Mouse (Mus musculus) CD4-positive, CD25-positive, alpha-beta regulatory T cell, adult 9 weeks (primary cell): ENCODE measurements around the gene Nodal. TPM values are rescaled to one million over a fixed set of nuclear protein-coding genes. Genes with fewer than 3 reads are reported as not detected.

Experiments used
- polyA plus RNA-seq: library from polyadenylated mRNA; unstranded; fragments of 100-300 nt; shearing (Covaris generic); gene quantifications from one replicate; pipeline ENCODE4 v1.2.1, GENCODE M21; 2017

Gene Nodal
- polyA plus RNA-seq: not detected

DNA sequence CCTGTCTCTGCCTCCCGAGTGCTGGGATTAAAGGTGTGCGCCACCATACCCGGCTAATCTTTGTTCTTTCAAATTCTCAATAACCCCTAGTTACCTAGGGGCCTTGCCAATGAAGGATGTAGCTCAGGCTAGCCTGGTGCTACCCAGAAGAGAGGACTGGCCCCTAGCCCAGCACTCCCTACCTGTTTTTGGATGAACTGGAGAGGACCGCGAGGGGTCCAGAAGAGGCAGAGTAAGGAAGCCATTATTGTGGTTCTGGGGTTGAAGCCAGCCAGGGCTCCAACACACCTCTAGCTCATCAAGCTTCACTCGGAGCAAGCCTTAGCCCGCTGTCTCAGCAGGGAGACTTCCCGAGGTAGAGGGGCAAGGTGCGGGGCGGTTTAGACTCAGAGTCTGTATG, at the start of gene Nodal:
TSS of gene Nodal (plus strand) at position 301 of the 400 bp plus-strand sequence.

DNA sequence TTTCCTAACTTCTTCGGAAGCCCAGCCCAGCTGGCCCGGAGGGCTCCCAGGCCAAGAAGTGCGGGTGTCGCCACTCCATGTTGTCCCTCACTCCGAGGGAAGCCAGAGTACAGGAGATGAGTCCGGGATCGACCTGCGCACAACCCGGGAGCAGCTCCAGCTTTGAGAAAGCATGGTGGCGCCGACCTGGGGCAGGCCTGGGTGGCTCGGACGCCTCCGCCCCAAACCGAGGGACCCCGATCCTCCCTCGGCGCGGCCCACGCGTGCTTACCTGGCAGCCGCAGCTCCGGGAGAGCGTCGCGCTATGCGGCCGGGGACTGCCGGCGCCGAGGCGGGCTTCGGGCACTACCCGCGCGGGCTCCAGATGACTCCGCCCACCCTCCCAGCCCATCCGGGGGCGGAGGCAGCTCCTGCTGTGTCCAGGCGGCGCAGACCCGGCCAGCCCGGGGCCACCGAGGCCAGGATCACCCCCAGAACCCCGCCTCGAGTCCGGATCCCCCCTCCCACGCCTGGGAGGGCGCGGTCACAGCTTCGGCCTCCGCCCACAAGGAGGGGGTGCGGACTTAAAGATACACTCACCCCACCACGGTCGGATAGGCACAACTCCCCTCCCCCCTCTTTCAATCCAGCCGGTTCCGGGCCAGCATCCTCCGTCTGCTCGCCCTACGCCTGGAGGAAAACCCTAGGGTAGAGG, 34.6 kb upstream of the Nodal start, which contains the start of gene Pald1:
TSS of gene Pald1 (minus strand) at position 510 of the 694 bp plus-strand sequence.

DNA sequence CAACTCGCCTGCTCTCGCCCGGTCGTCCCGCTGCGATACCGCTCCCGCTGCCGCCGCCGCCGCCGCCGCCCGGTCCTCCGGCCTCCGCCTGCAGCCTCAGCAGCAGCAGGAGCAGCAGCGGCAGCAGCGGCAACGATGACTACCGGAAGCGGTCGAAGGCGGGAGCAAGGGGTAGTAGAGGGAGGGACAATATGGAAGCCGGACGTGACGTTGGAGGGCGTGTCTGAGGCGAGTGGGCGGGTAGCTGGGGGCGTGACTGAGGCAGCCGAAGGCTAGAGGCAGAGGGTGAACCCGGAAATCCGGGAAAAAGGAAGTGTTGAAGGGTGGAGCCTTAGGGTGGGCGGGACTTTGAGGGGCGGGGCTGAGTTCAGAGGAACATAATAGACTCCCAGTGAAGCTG, 34.9 kb downstream of the Nodal start, which contains the start of gene Eif4ebp2:
TSS of gene Eif4ebp2 (minus strand) at position 17 of the 400 bp plus-strand sequence.

Other genes with a start within 250 kb of the Nodal start
- not detected for gene Tbata, start 246.0 kb upstream of the Nodal start, polyA plus RNA-seq
- 0.36 TPM for gene Adamts14, start 144.5 kb upstream of the Nodal start, polyA plus RNA-seq
- gene Prf1, start 120.1 kb upstream of the Nodal start, polyA plus RNA-seq: 16.3 TPM
- gene Pald1, start 34.4 kb upstream of the Nodal start, polyA plus RNA-seq: not detected
- 7.3 TPM for gene Eif4ebp2, start 34.7 kb downstream of the Nodal start, polyA plus RNA-seq
- gene Lrrc20, start 57.8 kb downstream of the Nodal start, polyA plus RNA-seq: 10.7 TPM
- not detected for gene Npffr1, start 177.5 kb downstream of the Nodal start, polyA plus RNA-seq
- 73.9 TPM for gene Ppa1, start 230.6 kb downstream of the Nodal start, polyA plus RNA-seq